Mouse (Mus musculus) limb, embryonic 12.5 days (tissue): ENCODE measurements at regions not wholly inside any gene's neighbourhood (a gene's known extent, or its start where the extent isn't known, plus 50 kb on each side); places are given as distances from the start of the nearest gene placed in this dataset.

Experiments
- ATAC-seq: fragments of 200-750 bp; cut with Nextera tagmentation; 2 replicates; pipeline ENCODE4 v1.8.0; 2017; ENCODE audit warnings: low read depth, moderate TSS enrichment; ENCODE audit not compliant: insufficient number of reproducible peaks, insufficient read depth, low FRiP score, low TSS enrichment
- H3K27ac ChIP-seq: fragments of 300-500 bp; sonication (generic); 2 replicates; pipeline ENCODE4 v1.5.1; 2016; ENCODE audit warnings: mild to moderate bottlenecking, moderate library complexity
- H3K27me3 ChIP-seq: fragments of 300-500 bp; sonication (generic); 2 replicates; pipeline ENCODE4 v1.6.1; 2016; ENCODE audit warnings: mild to moderate bottlenecking, moderate library complexity
- H3K36me3 ChIP-seq: fragments of 300-500 bp; sonication (generic); 2 replicates; pipeline ENCODE4 v1.6.1; 2016; ENCODE audit warnings: mild to moderate bottlenecking, moderate library complexity
- H3K4me1 ChIP-seq: fragments of 300-500 bp; sonication (generic); replicated peaks from 2 replicates; pipeline ENCODE4 v1.6.1; 2016
- H3K4me2 ChIP-seq: fragments of 300-500 bp; sonication (generic); 2 replicates; pipeline ENCODE4 v1.6.1; 2016; ENCODE audit warnings: mild to moderate bottlenecking, moderate library complexity
- H3K4me3 ChIP-seq: fragments of 300-500 bp; sonication (generic); replicated peaks from 2 replicates; pipeline ENCODE4 v1.5.1; 2016; ENCODE audit warnings: mild to moderate bottlenecking
- H3K9ac ChIP-seq: fragments of 300-500 bp; sonication (generic); replicated peaks from 2 replicates; pipeline ENCODE4 v1.6.1; 2016; ENCODE audit warnings: mild to moderate bottlenecking, moderate library complexity
- H3K9me3 ChIP-seq: fragments of 300-500 bp; sonication (generic); 2 replicates; pipeline ENCODE4 v1.6.1; 2016; ENCODE audit warnings: mild to moderate bottlenecking, moderate library complexity
- WGBS: fragments of 180-500 bp; shearing (Covaris S2); methylation state at CpG from one replicate; pipeline ENCODE4 v1.1.7; 2016; 5-methylcytosine and 5-hydroxymethylcytosine counted together

GRCm38 (mm10) chr4:75884371-75884770, 606.3 kb upstream of the Dmac1 start:
- Histone ChIP-seq H3K27ac (no peak overlapping the region), H3K4me3 (no peak overlapping the region), H3K27me3 (no peaks in the 10 kb centered on the region), H3K4me1 (no peaks in the 10 kb centered on the region), H3K9me3 (no peaks in the 10 kb centered on the region), H3K9ac (no peak overlapping the region), H3K36me3 (no peaks in the 10 kb centered on the region), H3K4me2 (no peak overlapping the region)
- no peak for ATAC-seq
- WGBS: 90% methylated on average over 4 of the region's 4 CpGs

- H3K4me1 ChIP-seq: no peaks in the 10 kb centered on the region
- no peak overlapping the region for H3K9ac ChIP-seq
- no peak overlapping the region for H3K27ac ChIP-seq
- no peak overlapping the region for H3K4me3 ChIP-seq
- H3K36me3 ChIP-seq: no peaks in the 10 kb centered on the region
- no peaks in the 10 kb centered on the region for H3K9me3 ChIP-seq
- no peak overlapping the region for H3K4me2 ChIP-seq
- 77% methylated on average over 1 of the region's 1 CpGs for WGBS
- H3K27me3 ChIP-seq: no peaks in the 10 kb centered on the region
- ATAC-seq: no peak
These were observed 591.7 kb upstream of the Dmac1 start for GRCm38 (mm10) chr4:75869771-75870170.

GRCm38 (mm10) chr4:75861076-75861475, 583.0 kb upstream of the Dmac1 start:
- no peak overlapping the region for H3K27ac ChIP-seq
- no peaks in the 10 kb centered on the region for H3K36me3 ChIP-seq
- H3K4me1 ChIP-seq: peaks cover 1% of the 10 kb centered on the region; the same call in 1 of the 2 replicates
- no peaks in the 10 kb centered on the region for H3K9me3 ChIP-seq
- no peak overlapping the region for H3K9ac ChIP-seq
- H3K27me3 ChIP-seq: no peaks in the 10 kb centered on the region
- no peak for ATAC-seq
- H3K4me3 ChIP-seq: no peak overlapping the region
- 84% methylated on average over 2 of the region's 2 CpGs for WGBS
- H3K4me2 ChIP-seq: no peak overlapping the region

GRCm38 (mm10) chr4:75857769-75858408, 579.8 kb upstream of the Dmac1 start:
- Histone ChIP-seq H3K27ac (no peak overlapping the region), H3K27me3 (no peaks in the 10 kb centered on the region), H3K4me2 (no peak overlapping the region), H3K9ac (no peak overlapping the region), H3K9me3 (no peaks in the 10 kb centered on the region), H3K4me3 (no peak overlapping the region), H3K4me1 (peaks cover 9% of the 10 kb centered on the region; the same call in 1 of the 2 replicates), H3K36me3 (no peaks in the 10 kb centered on the region)
- WGBS: 82% methylated on average over 2 of the region's 2 CpGs
- ATAC-seq: no peak

GRCm38 (mm10) chr4:75855688-75856296, 577.7 kb upstream of the Dmac1 start:
- Histone ChIP-seq H3K27me3 (no peaks in the 10 kb centered on the region), H3K4me1 (peaks cover 9% of the 10 kb centered on the region; the same call in 1 of the 2 replicates), H3K4me2 (no peak overlapping the region), H3K27ac (0 out of 2 replicates have a peak overlapping the region, but pooled peaks have one; percentile 17), H3K9ac (no peak overlapping the region), H3K9me3 (no peaks in the 10 kb centered on the region), H3K4me3 (no peak overlapping the region), H3K36me3 (no peaks in the 10 kb centered on the region)
- WGBS: 13% methylated on average over 6 of the region's 6 CpGs
- ATAC-seq: no peak

- Histone ChIP-seq H3K27me3 (no peaks in the 10 kb centered on the region), H3K4me1 (peaks cover 5% of the 10 kb centered on the region; the same call in 1 of the 2 replicates), H3K9me3 (no peaks in the 10 kb centered on the region), H3K36me3 (no peaks in the 10 kb centered on the region), H3K27ac (no peak overlapping the region), H3K4me3 (no peak overlapping the region), H3K4me2 (no peak overlapping the region), H3K9ac (no peak overlapping the region)
- ATAC-seq: no peak
- 69% methylated on average over 2 of the region's 2 CpGs for WGBS
These were observed 572.2 kb upstream of the Dmac1 start for GRCm38 (mm10) chr4:75850343-75850742.

GRCm38 (mm10) chr4:75847675-75848385, 569.7 kb upstream of the Dmac1 start:
- Histone ChIP-seq H3K9me3 (no peaks in the 10 kb centered on the region), H3K27me3 (no peaks in the 10 kb centered on the region), H3K4me1 (0 out of 2 replicates have a peak, but pooled peaks cover 3% of the 10 kb centered on the region), H3K9ac (no peak overlapping the region), H3K4me2 (no peak overlapping the region), H3K4me3 (no peak overlapping the region), H3K36me3 (no peaks in the 10 kb centered on the region), H3K27ac (no peak overlapping the region)
- no peak for ATAC-seq
- WGBS: 81% methylated on average over 6 of the region's 6 CpGs

- Histone ChIP-seq H3K27ac (no peak overlapping the region), H3K27me3 (no peaks in the 10 kb centered on the region), H3K4me2 (no peak overlapping the region), H3K36me3 (no peaks in the 10 kb centered on the region), H3K9me3 (no peaks in the 10 kb centered on the region), H3K4me1 (no peaks in the 10 kb centered on the region), H3K9ac (no peak overlapping the region), H3K4me3 (no peak overlapping the region)
- WGBS: 62% methylated on average over 3 of the region's 3 CpGs
- ATAC-seq: no peak
These were observed 566.9 kb upstream of the Dmac1 start for GRCm38 (mm10) chr4:75845021-75845420.

GRCm38 (mm10) chr4:75838619-75839018, 560.5 kb upstream of the Dmac1 start:
- Histone ChIP-seq H3K27me3 (no peaks in the 10 kb centered on the region), H3K36me3 (no peaks in the 10 kb centered on the region), H3K9ac (no peak overlapping the region), H3K27ac (no peak overlapping the region), H3K4me1 (peaks cover 5% of the 10 kb centered on the region; the same call in 1 of the 2 replicates), H3K4me3 (no peak overlapping the region), H3K9me3 (no peaks in the 10 kb centered on the region), H3K4me2 (no peak overlapping the region)
- ATAC-seq: no peak
- 27% methylated on average over 4 of the region's 4 CpGs for WGBS

GRCm38 (mm10) chr4:75827082-75827711, 549.1 kb upstream of the Dmac1 start:
- H3K27me3 ChIP-seq: no peaks in the 10 kb centered on the region
- H3K36me3 ChIP-seq: no peaks in the 10 kb centered on the region
- H3K4me1 ChIP-seq: no peaks in the 10 kb centered on the region
- no peak overlapping the region for H3K4me3 ChIP-seq
- WGBS: 44% methylated on average over 3 of the region's 3 CpGs
- no peak overlapping the region for H3K27ac ChIP-seq
- no peak overlapping the region for H3K4me2 ChIP-seq
- no peaks in the 10 kb centered on the region for H3K9me3 ChIP-seq
- H3K9ac ChIP-seq: no peak overlapping the region
- ATAC-seq: no peak

GRCm38 (mm10) chr4:75819193-75819603, 541.1 kb upstream of the Dmac1 start:
- no peak overlapping the region for H3K9ac ChIP-seq
- WGBS: 72% methylated on average over 2 of the region's 2 CpGs
- no peak for ATAC-seq
- H3K4me3 ChIP-seq: no peak overlapping the region
- no peaks in the 10 kb centered on the region for H3K9me3 ChIP-seq
- no peaks in the 10 kb centered on the region for H3K27me3 ChIP-seq
- no peaks in the 10 kb centered on the region for H3K36me3 ChIP-seq
- H3K27ac ChIP-seq: no peak overlapping the region
- no peaks in the 10 kb centered on the region; the same call in 1 of the 2 replicates for H3K4me1 ChIP-seq
- H3K4me2 ChIP-seq: no peak overlapping the region
